Mouse (Mus musculus): ENCODE measurements around the gene Lsm11.

- TF ChIP-seq EP300 (optimal IDR thresholded peaks at IDR 0.05), result no peak
- no peak for TF ChIP-seq CTCF (IDR thresholded peaks at IDR 0.05; ENCODE audit: low read depth)
These were observed 12.0 kb downstream of the Lsm11 start for GRCm38 (mm10) chr11:45932771-45933170.
